ENCODE assay signal across 28 mouse cellular contexts in the genomic region with DNA sequence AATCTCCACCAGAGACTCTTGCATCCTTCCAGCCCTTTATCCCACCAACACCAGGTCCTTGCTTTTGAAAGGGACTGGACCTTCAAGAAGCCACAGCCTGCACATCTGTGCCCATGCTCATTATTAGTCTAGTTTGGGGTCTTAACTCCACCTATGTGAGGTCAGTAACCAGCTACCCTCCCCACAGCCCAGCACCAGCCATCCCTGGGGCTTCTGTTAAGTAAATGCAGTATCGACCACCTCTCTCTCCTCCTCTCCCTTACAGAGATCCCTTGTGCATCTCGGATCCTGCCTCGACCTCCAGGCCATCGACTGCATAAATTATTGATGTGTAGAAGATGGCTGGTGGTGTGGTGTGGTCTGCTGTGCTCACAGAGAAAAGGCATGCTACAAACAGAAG. TPM values are rescaled to one million over a fixed set of nuclear protein-coding genes. Genes with fewer than 3 reads are reported as not detected.
A peak's percentile ranks its signal among the peaks of the same experiment; 100 is the strongest.
DNase-seq lines count a peak whose midpoint lies in the region; ATAC-seq and TF ChIP-seq lines count a peak whose summit lies in the region.
"Had no signal": no experiment of that assay in that cellular context is flagged by ENCODE, and none has a peak within 500 bp of the region (broad histone marks: within the 10 kb centered on the region; RNA-seq: fewer than 3 reads in every experiment).

No protein-coding gene starts in this region.

- TF ChIP-seq POLR2A in testis, adult 2 months (IDR thresholded peaks at IDR 0.05; ENCODE audit: control insufficient read depth, low read depth, low read length): no peak

- H3K27ac ChIP-seq in gastrocnemius, adult 2 months: no peak overlapping the region
- H3K27ac ChIP-seq in hindbrain, embryonic 11.5 days (ENCODE audit: low read depth, low read length): no peak overlapping the region
- H3K27ac ChIP-seq in hindbrain, embryonic 14.5 days: no peak overlapping the region
- peak overlapping the region; percentile 59; the same call in 1 of the 2 replicates for H3K27ac ChIP-seq in midbrain, embryonic 10.5 days (replicated peaks)
- H3K27ac ChIP-seq in midbrain, embryonic 16.5 days (ENCODE audit: low read length): no peak overlapping the region
- no peak overlapping the region; the same call in 1 of the 2 replicates for H3K27ac ChIP-seq in testis, adult 2 months (ENCODE audit: control insufficient read depth, insufficient read depth, low read depth, low read length)
- H3K27ac ChIP-seq: embryonic facial prominence, embryonic 10.5 days; embryonic facial prominence, embryonic 13.5 days; forebrain, embryonic 12.5 days; forebrain, embryonic 15.5 days; heart, embryonic 15.5 days had no signal

- intact Hi-C loops in gastrocnemius, adult 2 months (cut with DNase I): no loop called here
- intact Hi-C loops in gastrocnemius, postnatal 14 days (cut with DNase I; ENCODE audit: low total_unique reads): no loop called here

- no peak overlapping the region for H3K4me2 ChIP-seq in hindbrain, embryonic 11.5 days (replicated peaks; ENCODE audit: low read depth, low read length)
- no peak overlapping the region for H3K4me2 ChIP-seq in hindbrain, embryonic 14.5 days (replicated peaks)
- H3K4me2 ChIP-seq in midbrain, embryonic 16.5 days (ENCODE audit: low read length): no peak overlapping the region
- H3K4me2 ChIP-seq: embryonic facial prominence, embryonic 13.5 days; forebrain, embryonic 12.5 days; forebrain, embryonic 15.5 days; heart, embryonic 12.5 days; heart, embryonic 15.5 days had no signal

- peaks cover 6% of the 10 kb centered on the region for H3K4me1 ChIP-seq in hindbrain, embryonic 11.5 days (replicated peaks; ENCODE audit: control insufficient read depth, insufficient read depth, low read length)
- peaks cover 18% of the 10 kb centered on the region for H3K4me1 ChIP-seq in hindbrain, embryonic 14.5 days (replicated peaks; ENCODE audit: control insufficient read depth, insufficient read depth, low read length)
- H3K4me1 ChIP-seq in midbrain, embryonic 10.5 days: peaks cover 52% of the 10 kb centered on the region
- peaks cover 9% of the 10 kb centered on the region for H3K4me1 ChIP-seq in midbrain, embryonic 16.5 days (ENCODE audit: control insufficient read depth, insufficient read depth, low read length)
- H3K4me1 ChIP-seq in testis, adult 2 months (ENCODE audit: control insufficient read depth, insufficient read depth, low read length): peaks cover 12% of the 10 kb centered on the region

- no peak for TF ChIP-seq CTCF in gastrocnemius, adult 2 months (IDR thresholded peaks at IDR 0.05)
- TF ChIP-seq CTCF in testis, adult 2 months (IDR thresholded peaks at IDR 0.05; ENCODE audit: control insufficient read depth, insufficient read depth, insufficient replicate concordance, low read depth, low read length): no peak

- H3K27me3 ChIP-seq in hindbrain, embryonic 11.5 days (ENCODE audit: control insufficient read depth, insufficient read depth, low read length): no peaks in the 10 kb centered on the region
- no peaks in the 10 kb centered on the region for H3K27me3 ChIP-seq in hindbrain, embryonic 14.5 days (ENCODE audit: control insufficient read depth, insufficient read depth, low read length)
- H3K27me3 ChIP-seq in midbrain, embryonic 10.5 days (ENCODE audit: low read depth, poor library complexity, severe bottlenecking): no peaks in the 10 kb centered on the region
- H3K27me3 ChIP-seq in midbrain, embryonic 16.5 days (ENCODE audit: control insufficient read depth, insufficient read depth, low read depth, low read length): no peaks in the 10 kb centered on the region
- no peaks in the 10 kb centered on the region for H3K27me3 ChIP-seq in testis, adult 2 months (ENCODE audit: control insufficient read depth, insufficient read depth, low read length)
- H3K27me3 ChIP-seq: embryonic facial prominence, embryonic 13.5 days; forebrain, embryonic 12.5 days; forebrain, embryonic 15.5 days; heart, embryonic 12.5 days; heart, embryonic 15.5 days; Patski had no signal

- peak; percentile 5 for DNase-seq in gastrocnemius, adult 2 months
- DNase-seq in gastrocnemius, postnatal 14 days: no peak
- no peak for DNase-seq in hindbrain, embryonic 11.5 days (ENCODE audit: low spot score)
- no peak for DNase-seq in hindbrain, embryonic 14.5 days (ENCODE audit: low spot score)
- no peak for DNase-seq in midbrain, embryonic 10.5 days (ENCODE audit: low spot score)
- no peak for DNase-seq in testis, postnatal 10 days (ENCODE audit: low spot score)
- DNase-seq: B cell, adult 2 months; cerebellum, adult 2 months; cerebellum, postnatal 10 days; embryo, embryonic 11 days; gastrocnemius, postnatal 10 days; heart, adult 18-20 months; heart, postnatal 10 days; heart, postnatal 36 days had no signal

- ATAC-seq in hindbrain, embryonic 11.5 days (ENCODE audit: low FRiP score): peak; percentile 21; the same call in 1 of the 2 replicates
- no peak for ATAC-seq in hindbrain, embryonic 14.5 days (ENCODE audit: low FRiP score)
- ATAC-seq in midbrain, embryonic 16.5 days: no peak
- ATAC-seq: forebrain, embryonic 15.5 days; hindbrain, embryonic 16.5 days; inflammation-experienced regulatory T-cells, adult 6 months; intestine, embryonic 16.5 days; Patski had no signal

- H3K9ac ChIP-seq in hindbrain, embryonic 11.5 days (ENCODE audit: low read depth, low read length): no peak overlapping the region
- no peak overlapping the region for H3K9ac ChIP-seq in hindbrain, embryonic 14.5 days
- H3K9ac ChIP-seq in midbrain, embryonic 16.5 days (ENCODE audit: low read depth, low read length): no peak overlapping the region
- H3K9ac ChIP-seq: embryonic facial prominence, embryonic 13.5 days; forebrain, embryonic 12.5 days; forebrain, embryonic 15.5 days; heart, embryonic 12.5 days; heart, embryonic 15.5 days had no signal

- no peak overlapping the region for H3K4me3 ChIP-seq in gastrocnemius, adult 2 months
- no peak overlapping the region for H3K4me3 ChIP-seq in hindbrain, embryonic 11.5 days (ENCODE audit: low read depth, low read length)
- no peak overlapping the region for H3K4me3 ChIP-seq in hindbrain, embryonic 14.5 days (replicated peaks; ENCODE audit: low read length)
- no peak overlapping the region for H3K4me3 ChIP-seq in midbrain, embryonic 10.5 days
- H3K4me3 ChIP-seq in midbrain, embryonic 16.5 days (ENCODE audit: low read depth, low read length): no peak overlapping the region
- H3K4me3 ChIP-seq in testis, adult 2 months (ENCODE audit: control insufficient read depth, low read depth, low read length): peak overlapping the region; percentile 44
- H3K4me3 ChIP-seq: embryonic facial prominence, embryonic 10.5 days; embryonic facial prominence, embryonic 13.5 days; erythroblast, embryonic 14.5 days; forebrain, embryonic 12.5 days; forebrain, embryonic 15.5 days; heart, embryonic 12.5 days; heart, embryonic 15.5 days had no signal

- 67% methylated on average over 4 of the region's 4 CpGs for WGBS in hindbrain, embryonic 11.5 days
- WGBS in hindbrain, embryonic 14.5 days: 54% methylated on average over 4 of the region's 4 CpGs
- 77% methylated on average over 4 of the region's 4 CpGs for WGBS in midbrain, embryonic 10.5 days
- WGBS in midbrain, embryonic 16.5 days: 66% methylated on average over 4 of the region's 4 CpGs

- peaks cover 10% of the 10 kb centered on the region; the same call in 1 of the 2 replicates for H3K36me3 ChIP-seq in hindbrain, embryonic 11.5 days (ENCODE audit: control insufficient read depth, insufficient read depth, low read length)
- H3K36me3 ChIP-seq in hindbrain, embryonic 14.5 days (replicated peaks; ENCODE audit: control insufficient read depth, insufficient read depth): no peaks in the 10 kb centered on the region
- H3K36me3 ChIP-seq in midbrain, embryonic 10.5 days: peaks cover 57% of the 10 kb centered on the region
- H3K36me3 ChIP-seq in midbrain, embryonic 16.5 days (ENCODE audit: control insufficient read depth, insufficient read depth, low read length): no peaks in the 10 kb centered on the region
- no peaks in the 10 kb centered on the region for H3K36me3 ChIP-seq in testis, adult 2 months (ENCODE audit: control insufficient read depth, insufficient read depth, low read length)
- H3K36me3 ChIP-seq: G1E had no signal

- H3K9me3 ChIP-seq in hindbrain, embryonic 11.5 days (ENCODE audit: control insufficient read depth, low read length): no peaks in the 10 kb centered on the region
- H3K9me3 ChIP-seq in hindbrain, embryonic 14.5 days (ENCODE audit: control insufficient read depth, low read length): no peaks in the 10 kb centered on the region
- H3K9me3 ChIP-seq in midbrain, embryonic 10.5 days (replicated peaks): no peaks in the 10 kb centered on the region
- no peaks in the 10 kb centered on the region for H3K9me3 ChIP-seq in midbrain, embryonic 16.5 days (replicated peaks; ENCODE audit: control insufficient read depth, low read length, poor library complexity, severe bottlenecking)
- H3K9me3 ChIP-seq: embryonic facial prominence, embryonic 10.5 days; embryonic facial prominence, embryonic 13.5 days; forebrain, embryonic 12.5 days; forebrain, embryonic 15.5 days; G1E; heart, embryonic 12.5 days; heart, embryonic 15.5 days had no signal

RNA-seq across cellular contexts. Expression of a gene that starts 8.6 kb away (rescaled TPM):
- total RNA-seq in gastrocnemius, adult 2 months (2021): 10 to 100 TPM; 10.5 to 14.0 TPM
- total RNA-seq in gastrocnemius, postnatal 14 days (2021): 10 to 100 TPM; 22.5 to 23.2 TPM
- 27.2 and 30.3 TPM in 2 replicates for polyA plus RNA-seq in hindbrain, embryonic 11.5 days (2014; fragmentation: Nextera tagmentation; extraction: Ambion mirVana)
- polyA plus RNA-seq in hindbrain, embryonic 14.5 days (2014; fragmentation: Nextera tagmentation; extraction: Ambion mirVana): 9.3 and 10.2 TPM in 2 replicates
- polyA plus RNA-seq in midbrain, embryonic 10.5 days (2016; fragmentation: Nextera tagmentation; extraction: Ambion mirVana): 10.1 and 13.6 TPM in 2 replicates
- 2.9 and 3.1 TPM in 2 replicates for polyA plus RNA-seq in midbrain, embryonic 16.5 days (2015; fragmentation: Nextera tagmentation; extraction: Ambion mirVana)
- polyA plus RNA-seq in testis, adult 2 months (2012; rRNA removed): 45.8 and 57.4 TPM in 2 replicates
- polyA plus RNA-seq: G1E had no signal
